ENCODE assay signal across 8 mouse cellular contexts in genomic region chr19:16372752-16373486, GRCm38 (mm10).
DNase-seq lines count a peak whose midpoint lies in the region; ATAC-seq lines count a peak whose summit lies in the region.

No protein-coding gene starts in this region.

- H3K9me3 ChIP-seq in forebrain, embryonic 15.5 days, result no peaks in the 10 kb centered on the region
- H3K9me3 ChIP-seq in liver, embryonic 15.5 days (replicated peaks), result no peaks in the 10 kb centered on the region
- H3K9me3 ChIP-seq in neural tube, embryonic 14.5 days (ENCODE audit: control insufficient read depth, low read length), result no peaks in the 10 kb centered on the region

- no peak overlapping the region for H3K9ac ChIP-seq in forebrain, embryonic 15.5 days (replicated peaks)
- H3K9ac ChIP-seq in liver, embryonic 15.5 days, result no peak overlapping the region
- no peak overlapping the region for H3K9ac ChIP-seq in neural tube, embryonic 14.5 days (replicated peaks; ENCODE audit: low read depth, low read length)

- H3K27ac ChIP-seq in forebrain, embryonic 15.5 days (replicated peaks), result no peak overlapping the region
- H3K27ac ChIP-seq in liver, embryonic 15.5 days (replicated peaks), result no peak overlapping the region
- H3K27ac ChIP-seq in neural tube, embryonic 14.5 days (ENCODE audit: low read depth, low read length), result peak overlapping the region; percentile 24; the same call in 1 of the 2 replicates

- H3K4me2 ChIP-seq in forebrain, embryonic 15.5 days (replicated peaks), result no peak overlapping the region
- H3K4me2 ChIP-seq in liver, embryonic 15.5 days, result no peak overlapping the region
- no peak overlapping the region for H3K4me2 ChIP-seq in neural tube, embryonic 14.5 days (ENCODE audit: low read depth, low read length)

- intact Hi-C loops in left cerebral cortex, postnatal 4 days (cut with DNase I), result no loop called here

- peak; percentile 32 for DNase-seq in retina, postnatal 1 day
- DNase-seq in retina, embryonic 14.5 days (ENCODE audit: low spot score), result no peak
- DNase-seq in adrenal gland, adult (ENCODE audit: inconsistent age in 2 of 2, low spot score in 1 of 2), result no peak
- no peak for DNase-seq in frontal cortex, postnatal 25 days (ENCODE audit: low spot score in 2 of 2)
- DNase-seq in left cerebral cortex, postnatal 4 days, result no peak

- WGBS in forebrain, embryonic 15.5 days, result 68% methylated on average over 9 of the region's 9 CpGs
- 58% methylated on average over 9 of the region's 9 CpGs for WGBS in liver, embryonic 15.5 days (ENCODE audit: insufficient replicate concordance)
- WGBS in neural tube, embryonic 14.5 days, result 58% methylated on average over 9 of the region's 9 CpGs

- no peaks in the 10 kb centered on the region for H3K36me3 ChIP-seq in forebrain, embryonic 15.5 days
- H3K36me3 ChIP-seq in liver, embryonic 15.5 days (replicated peaks), result no peaks in the 10 kb centered on the region
- no peaks in the 10 kb centered on the region for H3K36me3 ChIP-seq in neural tube, embryonic 14.5 days (ENCODE audit: control insufficient read depth, insufficient read depth, low read length)

- H3K4me3 ChIP-seq in forebrain, embryonic 15.5 days, result no peak overlapping the region
- no peak overlapping the region for H3K4me3 ChIP-seq in liver, embryonic 15.5 days (replicated peaks)
- no peak overlapping the region for H3K4me3 ChIP-seq in neural tube, embryonic 14.5 days (ENCODE audit: low read depth, low read length)

- peaks cover 22% of the 10 kb centered on the region for H3K4me1 ChIP-seq in forebrain, embryonic 15.5 days
- no peaks in the 10 kb centered on the region for H3K4me1 ChIP-seq in liver, embryonic 15.5 days (replicated peaks)
- peaks cover 12% of the 10 kb centered on the region for H3K4me1 ChIP-seq in neural tube, embryonic 14.5 days (ENCODE audit: control insufficient read depth, insufficient read depth, low read length)

- peak; percentile 51 for ATAC-seq in forebrain, embryonic 15.5 days (replicated peaks)
- ATAC-seq in liver, embryonic 15.5 days (ENCODE audit: insufficient read depth), result peak; percentile 31; the same call in 1 of the 2 replicates
- ATAC-seq in neural tube, embryonic 14.5 days (ENCODE audit: low read depth), result peak; percentile 44

- H3K27me3 ChIP-seq in forebrain, embryonic 15.5 days, result no peaks in the 10 kb centered on the region
- H3K27me3 ChIP-seq in liver, embryonic 15.5 days, result no peaks in the 10 kb centered on the region
- H3K27me3 ChIP-seq in neural tube, embryonic 14.5 days (ENCODE audit: control insufficient read depth, insufficient read depth, low read length), result no peaks in the 10 kb centered on the region
